Mouse (Mus musculus) limb, embryonic 13.5 days (tissue): ENCODE measurements around the gene Mustn1. TPM values are rescaled to one million over a fixed set of nuclear protein-coding genes. Genes with fewer than 3 reads are reported as not detected.

Source experiments
- ATAC-seq: fragments of 200-750 bp; cut with Nextera tagmentation; 2 replicates; pipeline ENCODE4 v1.8.0; 2017; ENCODE audit warnings: low read depth, moderate number of reproducible peaks, moderate TSS enrichment; ENCODE audit not compliant: low FRiP score
- H3K27ac ChIP-seq: fragments of 300-500 bp; sonication (generic); 2 replicates; pipeline ENCODE4 v1.5.1; 2015; ENCODE audit warnings: inconsistent platforms, mild to moderate bottlenecking, moderate library complexity
- H3K27me3 ChIP-seq: fragments of 300-500 bp; sonication (generic); 2 replicates; pipeline ENCODE4 v1.6.1; 2015; ENCODE audit warnings: mild to moderate bottlenecking, inconsistent platforms
- H3K36me3 ChIP-seq: fragments of 300-500 bp; sonication (generic); 2 replicates; pipeline ENCODE4 v1.6.1; 2015; ENCODE audit warnings: inconsistent platforms, mild to moderate bottlenecking, moderate library complexity
- H3K4me1 ChIP-seq: fragments of 300-500 bp; sonication (generic); 2 replicates; pipeline ENCODE4 v1.6.1; 2015; ENCODE audit warnings: inconsistent platforms
- H3K4me2 ChIP-seq: fragments of 300-500 bp; sonication (generic); replicated peaks from 2 replicates; pipeline ENCODE4 v1.6.1; 2015; ENCODE audit warnings: inconsistent platforms, mild to moderate bottlenecking, moderate library complexity
- H3K4me3 ChIP-seq: fragments of 300-500 bp; sonication (generic); 2 replicates; pipeline ENCODE4 v1.5.1; 2015; ENCODE audit warnings: moderate library complexity, mild to moderate bottlenecking, inconsistent platforms
- H3K9ac ChIP-seq: fragments of 300-500 bp; sonication (generic); 2 replicates; pipeline ENCODE4 v1.6.1; 2015; ENCODE audit warnings: mild to moderate bottlenecking, inconsistent platforms
- H3K9me3 ChIP-seq: fragments of 300-500 bp; sonication (generic); 2 replicates; pipeline ENCODE4 v1.6.1; 2016; ENCODE audit warnings: inconsistent platforms
- WGBS: fragments of 180-500 bp; shearing (Covaris S2); methylation state at CpG from one replicate; pipeline ENCODE4 v1.1.7; 2015; 5-methylcytosine and 5-hydroxymethylcytosine counted together
- polyA plus RNA-seq: library from polyadenylated mRNA; unstranded; fragments of >200 nt; fragmentation: Nextera tagmentation; extraction: Ambion mirVana; gene quantifications from 2 replicates; pipeline ENCODE4 v1.2.1, GENCODE M21; 2015

The Mustn1 gene
- polyA plus RNA-seq, 1 experiment from 2014 or later = 13.1 TPM

DNA sequence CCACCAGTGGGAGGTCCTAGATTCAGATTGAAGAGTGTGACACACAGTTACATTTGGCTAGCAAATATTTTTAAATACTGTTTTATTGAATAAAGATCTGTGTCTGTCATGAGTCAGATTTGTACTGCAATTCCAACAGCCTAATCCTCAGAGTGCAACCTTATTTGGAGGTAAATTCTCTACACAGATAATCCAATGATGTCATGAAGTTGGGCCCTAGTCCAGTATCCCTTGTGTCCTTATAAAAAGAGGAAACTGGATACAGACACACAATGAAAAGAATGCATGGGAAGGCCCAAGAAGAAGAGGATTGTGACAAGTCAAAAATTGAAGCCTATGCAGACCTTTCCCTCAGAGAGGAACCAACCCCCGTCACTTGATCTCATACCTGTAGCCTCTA lies 37.5 kb downstream of the Mustn1 start:
- peaks cover 3% of the 10 kb centered on the region; the same call in 1 of the 2 replicates for H3K4me1 ChIP-seq
- WGBS = 86% methylated on average over 1 of the region's 1 CpGs
- no peak overlapping the region for H3K9ac ChIP-seq

DNA sequence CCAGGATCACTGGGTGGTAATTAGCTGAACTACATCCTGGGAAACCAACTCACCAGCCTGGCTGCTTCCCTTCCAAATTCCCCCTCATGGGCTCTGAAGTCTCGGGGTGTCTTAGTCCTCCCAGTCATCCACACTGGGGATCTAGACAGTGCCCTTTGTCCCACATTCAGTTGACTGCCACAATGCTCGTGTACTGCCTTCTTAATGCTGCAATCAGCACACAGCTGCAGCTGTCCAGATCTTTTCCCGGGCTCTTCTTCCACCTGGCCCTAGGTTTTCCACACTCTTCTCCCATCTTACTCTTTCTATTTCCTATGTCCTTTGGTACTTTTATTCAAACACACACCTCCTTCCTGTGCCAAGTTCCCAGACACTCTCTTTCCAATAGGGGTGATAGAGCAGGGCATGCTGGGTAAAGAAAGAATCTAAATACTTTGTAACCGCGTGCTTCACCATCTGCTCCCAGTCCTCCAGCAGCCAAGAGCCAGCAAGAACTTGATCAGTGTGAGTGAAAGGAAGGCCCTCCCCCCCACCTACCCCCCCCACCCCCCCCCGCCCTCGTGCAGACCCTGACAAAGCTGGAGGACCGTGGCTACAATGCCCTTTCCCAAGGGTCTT lies 43.2 kb downstream of the Mustn1 start:
- Histone ChIP-seq H3K27ac (no peak overlapping the region), H3K27me3 (no peaks in the 10 kb centered on the region), H3K4me3 (no peak overlapping the region), H3K9me3 (no peaks in the 10 kb centered on the region), H3K36me3 (no peaks in the 10 kb centered on the region), H3K4me2 (no peak overlapping the region), H3K4me1 (no peaks in the 10 kb centered on the region), H3K9ac (no peak overlapping the region)
- 70% methylated on average over 8 of the region's 8 CpGs for WGBS
- ATAC-seq = no peak

More for the DNA sequence above, 37.5 kb downstream of the Mustn1 start:
- H3K4me2 ChIP-seq = no peak overlapping the region
- ATAC-seq = no peak
- no peak overlapping the region for H3K4me3 ChIP-seq
- no peaks in the 10 kb centered on the region for H3K36me3 ChIP-seq
- no peak overlapping the region for H3K27ac ChIP-seq
- H3K27me3 ChIP-seq = no peaks in the 10 kb centered on the region
- H3K9me3 ChIP-seq = no peaks in the 10 kb centered on the region

DNA sequence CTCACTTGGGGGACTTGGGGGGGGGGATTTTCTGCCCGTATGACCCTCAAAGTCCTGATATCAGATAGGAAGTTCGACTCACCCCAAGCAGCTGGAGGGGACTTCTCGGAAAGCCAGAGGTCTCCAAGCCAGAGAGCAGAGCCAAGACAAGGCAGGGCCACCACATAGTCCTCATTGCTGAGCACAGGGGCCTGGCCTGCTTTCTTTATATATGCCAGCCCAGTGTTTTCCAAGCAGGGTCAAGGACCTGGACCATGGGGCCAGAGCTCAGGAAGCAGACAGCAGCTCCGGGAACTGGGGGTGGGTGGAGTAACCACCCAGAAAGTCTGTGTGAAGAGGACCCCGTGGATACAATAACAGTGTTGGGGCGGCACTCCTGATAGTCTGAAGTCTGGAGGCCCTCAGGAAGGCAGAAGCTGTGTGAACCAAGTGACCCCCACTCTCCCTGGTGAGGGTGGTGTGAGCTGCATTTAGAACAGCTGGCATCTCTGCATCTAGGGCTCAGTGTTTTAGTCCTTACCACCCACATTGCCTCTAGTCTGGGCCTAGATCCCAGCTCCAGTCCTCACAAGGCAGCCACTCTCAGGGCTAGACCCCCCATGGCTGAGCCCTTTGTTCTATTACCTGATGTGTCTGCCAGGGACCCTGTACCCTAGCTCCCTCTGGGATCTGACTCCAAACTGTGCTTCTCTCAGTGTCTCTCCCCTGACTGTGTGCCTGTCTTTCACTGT lies 44.5 kb downstream of the Mustn1 start, which contains the start of gene Itih3:
Itih3 (minus strand) TSS at position 386 of the 731 bp plus-strand sequence.
- Histone ChIP-seq H3K36me3 (no peaks in the 10 kb centered on the region), H3K4me3 (no peak within 1 kb of the TSS), H3K4me1 (no peaks in the 10 kb centered on the region), H3K9me3 (no peaks in the 10 kb centered on the region), H3K9ac (no peak within 1 kb of the TSS), H3K27ac (no peak within 1 kb of the TSS), H3K27me3 (no peaks in the 10 kb centered on the region), H3K4me2 (no peak within 1 kb of the TSS)
- WGBS = 74% methylated on average over 6 of the region's 6 CpGs
- ATAC-seq = no peak

DNA sequence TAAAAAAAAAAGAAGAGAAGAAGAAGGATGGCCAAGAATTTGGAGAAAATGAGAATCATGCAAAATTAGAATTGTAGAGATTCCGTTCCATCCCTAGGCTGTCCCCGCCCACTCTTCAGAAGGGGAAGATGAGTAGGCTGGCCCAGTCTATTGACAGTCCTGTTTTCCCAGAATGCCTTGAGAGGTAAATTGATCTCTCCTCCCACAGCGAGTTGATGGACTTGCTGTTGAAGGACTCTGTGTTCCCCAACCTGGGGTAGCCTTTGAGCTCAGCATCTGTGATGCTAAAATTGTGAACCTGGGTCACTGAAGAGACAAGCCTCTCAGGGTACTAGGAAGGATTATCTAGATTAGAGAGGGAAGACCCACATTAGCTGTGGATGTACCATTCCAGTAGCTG lies 46.5 kb downstream of the Mustn1 start:
- Histone ChIP-seq H3K9ac (no peak overlapping the region), H3K4me2 (no peak overlapping the region), H3K36me3 (no peaks in the 10 kb centered on the region), H3K27me3 (no peaks in the 10 kb centered on the region), H3K4me3 (no peak overlapping the region), H3K9me3 (no peaks in the 10 kb centered on the region), H3K4me1 (no peaks in the 10 kb centered on the region), H3K27ac (no peak overlapping the region)
- ATAC-seq = no peak
- WGBS = 87% methylated on average over 3 of the region's 3 CpGs

DNA sequence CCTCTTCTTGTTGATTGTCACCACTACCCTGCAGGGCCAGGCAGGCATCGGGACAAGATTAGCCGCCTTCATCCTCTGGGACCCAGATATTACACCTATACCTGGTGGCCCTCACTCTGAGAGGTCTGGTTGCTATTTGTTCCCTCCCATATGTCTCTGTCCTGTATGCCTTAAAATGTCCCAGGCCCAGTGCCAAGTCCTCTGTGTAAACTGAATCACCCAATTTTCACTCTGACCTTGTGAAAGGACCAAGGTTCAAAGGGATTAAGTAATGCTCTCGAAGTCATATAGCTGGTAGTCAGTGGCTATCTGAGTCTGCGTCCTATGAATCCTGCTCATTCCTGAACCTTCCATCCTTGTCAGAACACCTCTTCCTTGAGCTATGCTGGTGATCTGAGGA lies 51.4 kb downstream of the Mustn1 start:
- Histone ChIP-seq H3K4me2 (no peak overlapping the region), H3K27me3 (no peaks in the 10 kb centered on the region), H3K36me3 (no peaks in the 10 kb centered on the region), H3K9me3 (no peaks in the 10 kb centered on the region), H3K9ac (no peak overlapping the region), H3K27ac (no peak overlapping the region), H3K4me3 (no peak overlapping the region), H3K4me1 (no peaks in the 10 kb centered on the region)
- WGBS = 88% methylated on average over 4 of the region's 4 CpGs
- ATAC-seq = no peak

Other genes with a start within 250 kb of the Mustn1 start
- gene Rft1, start 224.8 kb upstream of the Mustn1 start, polyA plus RNA-seq = 20.7 and 21.0 TPM in 2 replicates
- gene Sfmbt1, start 164.4 kb upstream of the Mustn1 start, polyA plus RNA-seq = 15.3 and 15.5 TPM in 2 replicates
- 30.4 and 32.4 TPM in 2 replicates for gene Tmem110, start 53.6 kb upstream of the Mustn1 start, polyA plus RNA-seq
- 0.06 TPM in 2 replicates for gene Itih4, start 7.3 kb downstream of the Mustn1 start, polyA plus RNA-seq
- gene Itih3, start 44.6 kb downstream of the Mustn1 start, polyA plus RNA-seq = 0.06 and 0.47 TPM in 2 replicates
- gene Itih1, start 64.1 kb downstream of the Mustn1 start, polyA plus RNA-seq = 0.06 TPM in 1 of 2 replicates, not detected in the other
- 15.0 and 15.7 TPM in 2 replicates for gene Nek4, start 72.2 kb downstream of the Mustn1 start, polyA plus RNA-seq
- gene Glt8d1, start 122.2 kb downstream of the Mustn1 start, polyA plus RNA-seq = 64.8 and 67.2 TPM in 2 replicates
- gene Spcs1, start 122.5 kb downstream of the Mustn1 start, polyA plus RNA-seq = 398 and 413 TPM in 2 replicates
- gene Pbrm1, start 139.9 kb downstream of the Mustn1 start, polyA plus RNA-seq = 148 and 156 TPM in 2 replicates
- 115 and 120 TPM in 2 replicates for gene Gnl3, start 140.0 kb downstream of the Mustn1 start, polyA plus RNA-seq
- 68.5 and 70.1 TPM in 2 replicates for gene Smim4, start 249.8 kb downstream of the Mustn1 start, polyA plus RNA-seq